In the genomic region with DNA sequence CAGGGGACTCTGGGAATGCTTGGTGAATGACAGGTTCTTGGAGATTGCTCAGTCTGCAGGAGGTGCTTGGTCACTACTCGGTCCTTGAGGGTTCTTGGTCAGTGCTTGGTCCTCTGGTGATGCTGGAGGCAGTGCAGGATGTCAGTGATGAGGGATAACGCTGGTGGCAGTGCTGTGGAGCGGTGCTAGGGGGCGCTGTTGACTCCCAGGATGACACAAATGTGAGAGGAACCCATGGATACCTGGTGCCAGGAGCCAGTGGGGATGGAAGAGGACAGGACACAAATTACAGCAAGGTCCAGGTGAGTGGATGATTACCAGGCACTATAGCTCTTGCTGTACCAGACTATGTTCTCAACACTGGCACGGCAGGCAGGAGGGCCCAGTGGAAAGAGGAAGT, we compare ENCODE assay signal across 24 mouse cellular contexts. TPM values are rescaled to one million over a fixed set of nuclear protein-coding genes. Genes with fewer than 3 reads are reported as not detected.
DNase-seq lines count a peak whose midpoint lies in the region; ATAC-seq and TF ChIP-seq lines count a peak whose summit lies in the region.
"Had no signal": no experiment of that assay in that cellular context is flagged by ENCODE, and none has a peak within 500 bp of the region (broad histone marks: within the 10 kb centered on the region; RNA-seq: fewer than 3 reads in every experiment).

No protein-coding gene starts in this region.

- no peaks in the 10 kb centered on the region for H3K9me3 ChIP-seq in lung, postnatal 0 days (ENCODE audit: low read length)
- H3K9me3 ChIP-seq: hindbrain, embryonic 15.5 days; liver, embryonic 15.5 days had no signal

- TF ChIP-seq CTCF in kidney, adult 2 months (conservative IDR thresholded peaks at IDR 0.05; ENCODE audit: insufficient read depth, insufficient read length, low read depth, low read length) = peak; percentile 35; the same call in 1 of the 2 replicates
- TF ChIP-seq CTCF in lung, postnatal 0 days (IDR thresholded peaks at IDR 0.05) = peak; percentile 23; the same call in 1 of the 2 replicates

- no peak overlapping the region for H3K27ac ChIP-seq in kidney, adult 2 months (ENCODE audit: insufficient read depth, low read depth, low read length)
- no peak overlapping the region for H3K27ac ChIP-seq in lung, postnatal 0 days (ENCODE audit: low read length)
- H3K27ac ChIP-seq: embryonic facial prominence, embryonic 12.5 days; hindbrain, embryonic 15.5 days; liver, embryonic 15.5 days; midbrain, embryonic 10.5 days had no signal

- H3K27me3 ChIP-seq in kidney, adult 2 months (replicated peaks; ENCODE audit: control insufficient read depth, insufficient read depth, low read length) = no peaks in the 10 kb centered on the region
- H3K27me3 ChIP-seq in lung, postnatal 0 days (replicated peaks; ENCODE audit: insufficient read depth, low read length) = no peaks in the 10 kb centered on the region
- H3K27me3 ChIP-seq: hindbrain, embryonic 15.5 days; liver, embryonic 15.5 days had no signal

- no peak overlapping the region for H3K4me3 ChIP-seq in kidney, adult 2 months (ENCODE audit: insufficient read depth, low read depth, low read length)
- no peak overlapping the region for H3K4me3 ChIP-seq in lung, postnatal 0 days (ENCODE audit: low read depth, low read length)
- H3K4me3 ChIP-seq: embryonic facial prominence, embryonic 12.5 days; heart, embryonic 12.5 days; hindbrain, embryonic 15.5 days; liver, embryonic 15.5 days; midbrain, embryonic 10.5 days had no signal

- no peak overlapping the region for H3K9ac ChIP-seq in lung, postnatal 0 days (replicated peaks; ENCODE audit: low read depth)
- H3K9ac ChIP-seq: embryonic facial prominence, embryonic 12.5 days; heart, embryonic 12.5 days; hindbrain, embryonic 15.5 days; liver, embryonic 15.5 days had no signal

- no peak overlapping the region for H3K4me2 ChIP-seq in lung, postnatal 0 days (replicated peaks; ENCODE audit: low read depth, low read length)
- H3K4me2 ChIP-seq: embryonic facial prominence, embryonic 12.5 days; heart, embryonic 12.5 days; hindbrain, embryonic 15.5 days; liver, embryonic 15.5 days had no signal

- 38% methylated on average over 5 of the region's 5 CpGs for WGBS in kidney, adult 2 months
- 37% methylated on average over 5 of the region's 5 CpGs for WGBS in lung, postnatal 0 days

- no peaks in the 10 kb centered on the region for H3K4me1 ChIP-seq in kidney, adult 2 months (ENCODE audit: control insufficient read depth, insufficient read depth, low read length)
- no peaks in the 10 kb centered on the region for H3K4me1 ChIP-seq in lung, postnatal 0 days (ENCODE audit: insufficient read depth, low read depth, low read length)
- H3K4me1 ChIP-seq: embryonic facial prominence, embryonic 12.5 days; heart, embryonic 12.5 days; hindbrain, embryonic 15.5 days; liver, embryonic 15.5 days; midbrain, embryonic 10.5 days had no signal

- no peak for TF ChIP-seq EP300 in lung, postnatal 0 days (IDR thresholded peaks at IDR 0.05)

- H3K36me3 ChIP-seq in kidney, adult 2 months (ENCODE audit: control insufficient read depth, insufficient read depth, low read length) = no peaks in the 10 kb centered on the region
- no peaks in the 10 kb centered on the region for H3K36me3 ChIP-seq in lung, postnatal 0 days (ENCODE audit: insufficient read depth, low read length)
- H3K36me3 ChIP-seq: embryonic facial prominence, embryonic 12.5 days; heart, embryonic 12.5 days; hindbrain, embryonic 15.5 days; liver, embryonic 15.5 days; midbrain, embryonic 10.5 days had no signal

- ATAC-seq in lung, postnatal 0 days = no peak
- ATAC-seq: activated CD4-positive, CD25-positive, alpha-beta regulatory T cell, adult 4 months; CD4-positive, CD25-positive, alpha-beta regulatory T cell, adult 4 months had no signal

- no peak for TF ChIP-seq POLR2A in kidney, adult 2 months (IDR thresholded peaks at IDR 0.05; ENCODE audit: low read depth, low read length)

- DNase-seq in kidney, adult 2 months = no peak
- no peak for DNase-seq in kidney, postnatal 25 days
- DNase-seq in lung, postnatal 0 days (ENCODE audit: low spot score) = no peak
- DNase-seq in lung, postnatal 14 days = no peak
- peak; percentile 10 for DNase-seq in R1 (ENCODE audit: low read depth, low spot score)
- DNase-seq in retina, embryonic 14.5 days (ENCODE audit: low spot score) = peak; percentile 64
- DNase-seq in cerebellum, adult 11 months = no peak
- DNase-seq in heart, adult 18-20 months = no peak
- DNase-seq: gastrocnemius, postnatal 25 days; kidney, adult 8-10 months; lung, postnatal 4 days; right cerebral cortex, postnatal 4 days had no signal

RNA-seq across cellular contexts. Expression of a gene that starts 45.1 kb away (rescaled TPM):
- 0.19 TPM in 1 of 2 replicates, not detected in the other for polyA plus RNA-seq in kidney, adult 2 months (2012; rRNA removed)
- not detected in 2 replicates for polyA plus RNA-seq in lung, postnatal 0 days (2015; fragmentation: Nextera tagmentation; extraction: Ambion mirVana)
- not detected for total RNA-seq in heart, adult 18-20 months (2021)
- total RNA-seq: common myeloid progenitor, adult 5-6 weeks; gastrocnemius, postnatal 25 days; heart, postnatal 25 days; layer of hippocampus, postnatal 25 days; left cerebral cortex, postnatal 36 days had no signal
- polyA plus RNA-seq: activated CD4-positive, CD25-positive, alpha-beta regulatory T cell, adult 4 months; CD4-positive, CD25-positive, alpha-beta regulatory T cell, adult 4 months; frontal cortex, adult 2 months; heart, embryonic 12.5 days; hindbrain, embryonic 15.5 days; liver, embryonic 15.5 days had no signal

Comparison
In these comparisons a context has a peak if more than half of its experiments do, and no peak if none do; other contexts are left out.
1. DNase-seq: peak in R1 (single experiment) and retina, embryonic 14.5 days (single experiment); none in kidney, adult 2 months (single experiment), kidney, postnatal 25 days (0 of 2), lung, postnatal 0 days (single experiment), lung, postnatal 14 days (single experiment), cerebellum, adult 11 months (single experiment) and heart, adult 18-20 months (0 of 2).